Mouse (Mus musculus) olfactory bulb, adult 2 months (tissue): ENCODE results near the gene 6030458C11Rik.

Experiments used
- CTCF ChIP-seq: fragments of 200-500 bp; IDR thresholded peaks from 2 replicates; pipeline ENCODE4 v1.5.1; 2012; ENCODE audit warnings: low read depth, mild to moderate bottlenecking, low read length, moderate library complexity; ENCODE audit not compliant: insufficient read depth
- POLR2A ChIP-seq: fragments of 200-500 bp; IDR thresholded peaks from 2 replicates; pipeline ENCODE4 v1.6.1; 2012; ENCODE audit warnings: mild to moderate bottlenecking, low read depth, low read length, moderate library complexity; ENCODE audit not compliant: insufficient read depth

GRCm38 (mm10) chr15:12760747-12761146 lies 63.7 kb downstream of the 6030458C11Rik start:
- TF ChIP-seq CTCF (no peak), POLR2A (no peak)
